Mouse (Mus musculus) adrenal gland (tissue): ENCODE data around the gene Vps26a.
"Not testable (repeated sequence)": the region's sequence is repeated elsewhere in the genome, so short reads cannot be mapped to it uniquely, and the experiment has no call there.

Experiments
- intact Hi-C: fragments of 180-260 bp; cut with DNase I; formaldehyde crosslinking; loops from one replicate; pipeline ENCODE4 v1.15.1; 2025

Gene Vps26a

DNA sequence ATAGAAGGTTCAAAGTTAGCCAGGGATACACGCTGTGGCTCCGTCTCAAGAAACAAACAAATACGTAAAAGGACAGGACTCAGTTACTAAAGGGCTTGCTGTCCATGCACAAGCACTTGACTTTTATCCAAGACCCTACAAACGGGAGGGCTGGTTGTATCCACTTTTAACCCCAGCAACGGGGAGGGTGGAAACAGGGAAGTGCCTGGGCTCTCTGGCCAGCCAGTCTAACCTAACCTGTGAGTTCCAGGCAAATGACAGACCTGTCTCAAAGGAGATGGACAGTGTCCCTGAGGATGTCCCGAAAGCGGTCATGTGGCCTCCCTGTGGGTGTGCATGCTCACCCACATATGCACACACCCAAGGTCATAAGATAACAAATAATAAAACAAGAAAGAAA, 15.3 kb upstream of the Vps26a start:
- intact Hi-C loops: loop anchor here (2.0 kb wide), 1 partner anchor 47 kb away; no protein-coding TSS in a partner anchor

GRCm38 (mm10) chr10:62500916-62501615, 14.5 kb upstream of the Vps26a start:
- intact Hi-C loops: loop anchor here (2.0 kb wide), 1 partner anchor 48 kb away; no protein-coding TSS in a partner anchor

DNA sequence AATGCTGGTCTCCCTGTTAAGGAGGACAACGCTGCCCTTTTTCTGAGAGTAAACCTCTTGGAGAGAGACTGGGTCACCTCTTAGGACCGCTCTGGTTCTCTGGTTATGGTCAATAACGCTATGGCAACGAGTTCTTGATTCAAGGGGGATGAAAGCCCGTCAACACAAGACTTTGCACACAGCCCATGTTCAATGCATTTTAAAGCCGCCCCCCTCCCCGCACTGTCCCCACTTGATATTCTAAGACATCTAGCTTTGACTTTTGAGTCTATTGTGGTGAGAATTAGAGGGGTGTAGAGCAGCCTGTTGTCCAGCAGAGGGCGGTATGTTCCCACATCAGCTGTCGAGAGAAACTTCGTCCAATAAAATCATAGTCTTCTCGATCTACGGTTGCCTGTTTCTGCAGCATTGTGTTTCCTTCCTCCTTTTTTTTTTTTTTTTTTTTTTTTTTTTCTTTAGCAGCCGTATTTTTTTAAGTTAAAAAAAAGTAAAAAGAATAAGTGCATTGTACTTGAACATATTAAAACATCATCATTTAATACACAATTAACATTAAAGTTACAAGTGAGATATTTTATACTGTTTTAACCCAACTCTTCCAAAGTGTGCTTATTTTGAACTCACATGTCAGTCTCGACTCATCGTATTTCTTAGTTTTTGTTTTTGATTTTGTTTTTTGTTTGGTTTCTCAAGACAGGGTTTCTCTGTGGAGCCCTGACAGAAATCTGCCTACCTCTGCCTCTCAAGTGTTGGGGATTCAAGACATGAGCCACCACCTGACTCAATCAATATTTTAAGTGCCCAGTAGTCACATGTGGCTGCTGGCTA, 13.7 kb upstream of the Vps26a start:
- intact Hi-C loops: loop anchor here (2.0 kb wide), 1 partner anchor 48 kb away; no protein-coding TSS in a partner anchor

GRCm38 (mm10) chr10:62491681-62492080, 5.1 kb upstream of the Vps26a start:
- intact Hi-C loops: not testable (repeated sequence)

DNA sequence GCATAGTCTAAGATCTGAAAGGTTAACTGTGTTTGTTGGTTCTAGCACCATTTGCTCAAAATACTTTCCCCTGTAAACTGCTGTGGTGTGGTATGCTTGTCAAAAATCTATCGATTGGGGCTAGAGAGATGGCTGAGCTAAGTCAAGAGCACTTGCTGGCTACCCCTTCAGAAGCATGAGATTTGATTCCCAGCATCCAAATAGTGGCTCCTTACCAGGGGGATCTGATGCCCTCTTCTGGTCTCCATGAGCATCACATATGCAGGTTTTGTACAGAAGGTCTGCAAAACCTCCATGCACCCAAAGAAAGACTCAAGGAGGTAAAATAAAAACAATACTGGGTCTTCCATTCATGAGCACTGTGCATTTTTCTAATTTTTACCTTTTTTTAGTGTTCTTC, 1.7 kb upstream of the Vps26a start:
- intact Hi-C loops: no loop called here

- intact Hi-C loops: no loop called here
These were observed 575 bp downstream of the Vps26a start for GRCm38 (mm10) chr10:62485878-62486582.

GRCm38 (mm10) chr10:62481108-62481852, 5.3 kb downstream of the Vps26a start:
- intact Hi-C loops: no loop called here

- intact Hi-C loops: no loop called here
These were observed 9.6 kb downstream of the Vps26a start for GRCm38 (mm10) chr10:62476980-62477379.

- intact Hi-C loops: no loop called here
These were observed 11.7 kb downstream of the Vps26a start for GRCm38 (mm10) chr10:62474944-62475343.

DNA sequence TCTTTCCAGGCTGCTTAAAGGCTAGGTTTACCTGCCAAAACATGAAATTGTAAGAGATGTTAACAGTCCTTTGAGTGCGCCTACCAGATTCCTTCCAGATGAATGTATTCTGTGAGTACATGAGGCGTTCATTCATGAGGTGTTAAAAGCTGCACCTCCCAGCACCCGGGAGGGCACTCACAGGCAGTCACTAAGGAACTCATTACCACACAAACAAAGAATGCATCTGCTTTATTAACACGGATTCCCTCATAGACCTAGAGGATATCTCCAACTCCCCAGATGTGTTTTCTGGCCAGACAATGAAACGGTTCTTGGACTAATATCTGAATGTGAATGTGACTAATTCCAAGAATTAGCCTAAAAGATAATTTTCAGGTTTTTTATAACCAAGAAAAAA, 15.5 kb downstream of the Vps26a start:
- intact Hi-C loops: no loop called here

- intact Hi-C loops: no loop called here
These were observed 16.9 kb downstream of the Vps26a start for GRCm38 (mm10) chr10:62469736-62470135.

GRCm38 (mm10) chr10:62461321-62461720, 25.3 kb downstream of the Vps26a start:
- intact Hi-C loops: no loop called here

- intact Hi-C loops: not testable (repeated sequence)
These were observed 34.6 kb downstream of the Vps26a start for GRCm38 (mm10) chr10:62452001-62452400.

- intact Hi-C loops: no loop called here
These were observed 36.3 kb downstream of the Vps26a start for GRCm38 (mm10) chr10:62450280-62450640.

GRCm38 (mm10) chr10:62449364-62450279, 37.0 kb downstream of the Vps26a start, which contains the start of the genes 4930507D05Rik and Supv3l1:
TSS of gene 4930507D05Rik (plus strand) at chr10:62449489.
TSS of gene Supv3l1 (minus strand) at chr10:62449738.
- intact Hi-C loops: loop anchor here (1.0 to 10.0 kb wide), 2 partner anchors 38 to 295 kb away; no protein-coding TSS in a partner anchor

GRCm38 (mm10) chr10:62430427-62430826, 56.2 kb downstream of the Vps26a start:
- intact Hi-C loops: no loop called here

GRCm38 (mm10) chr10:62425081-62425871, 61.3 kb downstream of the Vps26a start:
- intact Hi-C loops: no loop called here

GRCm38 (mm10) chr10:62422255-62422654, 64.3 kb downstream of the Vps26a start, which contains the start of gene Hkdc1:
TSS of gene Hkdc1 (minus strand) at chr10:62422491.
- intact Hi-C loops: no loop called here

- intact Hi-C loops: no loop called here
These were observed 65.5 kb downstream of the Vps26a start for GRCm38 (mm10) chr10:62421127-62421526.
